ENCODE assay signal across 28 mouse cellular contexts in genomic region chr3:31963076-31963475, GRCm38 (mm10).
"Had no signal": no experiment of that assay in that cellular context is flagged by ENCODE, and none has a peak within 500 bp of the region (broad histone marks: within the 10 kb centered on the region; RNA-seq: fewer than 3 reads in every experiment).

No protein-coding gene starts in this region.

- ATAC-seq: forebrain, embryonic 13.5 days; forebrain, embryonic 14.5 days; forebrain, embryonic 15.5 days; forebrain, embryonic 16.5 days; forebrain, postnatal 0 days had no signal

- H3K4me1 ChIP-seq: embryonic facial prominence, embryonic 10.5 days; embryonic facial prominence, embryonic 12.5 days; embryonic facial prominence, embryonic 13.5 days; embryonic facial prominence, embryonic 15.5 days; forebrain, embryonic 15.5 days had no signal

- H3K4me3 ChIP-seq: embryonic facial prominence, embryonic 10.5 days; embryonic facial prominence, embryonic 12.5 days; embryonic facial prominence, embryonic 13.5 days; embryonic facial prominence, embryonic 15.5 days; erythroblast, embryonic 14.5 days; forebrain, embryonic 10.5 days; forebrain, embryonic 12.5 days; forebrain, embryonic 13.5 days; forebrain, embryonic 15.5 days; gastrocnemius, adult 2 months; heart, adult 2 months had no signal

- H3K4me2 ChIP-seq: embryonic facial prominence, embryonic 12.5 days; embryonic facial prominence, embryonic 13.5 days; embryonic facial prominence, embryonic 15.5 days; forebrain, embryonic 12.5 days; forebrain, embryonic 13.5 days; forebrain, embryonic 15.5 days had no signal

- H3K27ac ChIP-seq: embryonic facial prominence, embryonic 10.5 days; embryonic facial prominence, embryonic 12.5 days; embryonic facial prominence, embryonic 13.5 days; embryonic facial prominence, embryonic 15.5 days; forebrain, embryonic 10.5 days; forebrain, embryonic 12.5 days; forebrain, embryonic 13.5 days; forebrain, embryonic 15.5 days; gastrocnemius, adult 2 months; heart, adult 2 months had no signal

- H3K36me3 ChIP-seq: embryonic facial prominence, embryonic 10.5 days; embryonic facial prominence, embryonic 12.5 days; embryonic facial prominence, embryonic 13.5 days; embryonic facial prominence, embryonic 15.5 days; forebrain, embryonic 10.5 days; forebrain, embryonic 12.5 days; forebrain, embryonic 15.5 days had no signal

- H3K9ac ChIP-seq: embryonic facial prominence, embryonic 12.5 days; embryonic facial prominence, embryonic 13.5 days; embryonic facial prominence, embryonic 15.5 days; forebrain, embryonic 12.5 days; forebrain, embryonic 13.5 days; forebrain, embryonic 15.5 days; forebrain, postnatal 0 days had no signal

- H3K27me3 ChIP-seq: embryonic facial prominence, embryonic 12.5 days; embryonic facial prominence, embryonic 13.5 days; embryonic facial prominence, embryonic 15.5 days; forebrain, embryonic 12.5 days; forebrain, embryonic 13.5 days; forebrain, embryonic 15.5 days had no signal

- DNase-seq: cerebellum, adult 2 months; cerebellum, adult 8-10 months; cerebellum, adult 9-10 months; cerebellum, adult 9-11 months; cerebellum, postnatal 10 days; cerebellum, postnatal 14 days; cerebellum, postnatal 25 days; cerebellum, postnatal 36 days; embryo, embryonic 11 days; forebrain, postnatal 0 days; gastrocnemius, adult 2 months; gastrocnemius, postnatal 10 days; gastrocnemius, postnatal 14 days; gastrocnemius, postnatal 25 days; gastrocnemius, postnatal 36 days; heart, adult 18-20 months; heart, adult 2 months had no signal

- H3K9me3 ChIP-seq: embryonic facial prominence, embryonic 10.5 days; embryonic facial prominence, embryonic 12.5 days; embryonic facial prominence, embryonic 13.5 days; embryonic facial prominence, embryonic 15.5 days; forebrain, embryonic 10.5 days; forebrain, embryonic 12.5 days; forebrain, embryonic 13.5 days; forebrain, embryonic 15.5 days had no signal
